ENCODE assay signal across 8 mouse cellular contexts in the genomic region with DNA sequence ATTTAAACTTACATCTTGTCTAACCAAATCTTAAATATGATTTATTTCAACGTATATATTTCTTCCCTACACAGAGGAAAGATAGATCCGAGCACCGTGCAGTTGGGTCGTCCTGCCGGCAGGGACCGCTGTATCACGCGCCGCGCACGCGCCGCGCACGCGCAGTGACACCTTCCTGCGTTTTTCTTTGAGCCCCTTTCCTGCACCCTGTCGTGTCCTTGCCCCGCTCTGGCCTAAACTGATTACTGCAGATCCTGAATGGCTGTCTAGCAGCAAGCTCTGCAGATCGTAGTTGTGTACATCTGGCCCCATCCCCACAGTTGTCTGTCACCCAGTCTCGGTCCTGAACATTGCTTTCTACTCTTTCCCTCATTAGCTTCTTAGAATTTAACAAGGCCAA. TPM values are rescaled to one million over a fixed set of nuclear protein-coding genes. Genes with fewer than 3 reads are reported as not detected.
A peak's percentile ranks its signal among the peaks of the same experiment; 100 is the strongest.
DNase-seq lines count a peak whose midpoint lies in the region; ATAC-seq lines count a peak whose summit lies in the region.

No protein-coding gene starts in this region.

- no peaks in the 10 kb centered on the region for H3K27me3 ChIP-seq in hindbrain, embryonic 16.5 days (replicated peaks; ENCODE audit: control insufficient read depth, insufficient read depth, low read length)
- no peaks in the 10 kb centered on the region for H3K27me3 ChIP-seq in megakaryocyte, embryonic 14.5 days (replicated peaks)

- peak overlapping the region; percentile 85 for H3K27ac ChIP-seq in hindbrain, embryonic 16.5 days (ENCODE audit: low read depth, low read length)

- peak; percentile 79 for DNase-seq in adipocyte (ENCODE audit: low spot score)
- peak; percentile 86 for DNase-seq in cerebellum, postnatal 36 days
- peak; percentile 78 for DNase-seq in gastrocnemius, adult 18-20 months (ENCODE audit: low spot score)
- DNase-seq in left cerebral cortex, postnatal 14 days (ENCODE audit: low spot score in 2 of 2) = peak; percentile 82 to 89
- DNase-seq in right cerebral cortex, adult 2 months (ENCODE audit: low spot score in 2 of 2) = peak; percentile 85 to 86
- peak; percentile 77 for DNase-seq in urinary bladder, postnatal 25 days (ENCODE audit: low spot score)

- peaks cover 6% of the 10 kb centered on the region; the same call in 1 of the 2 replicates for H3K36me3 ChIP-seq in hindbrain, embryonic 16.5 days (ENCODE audit: control insufficient read depth, insufficient read depth, low read length)
- peaks cover 11% of the 10 kb centered on the region for H3K36me3 ChIP-seq in megakaryocyte, embryonic 14.5 days (replicated peaks; ENCODE audit: low read length)

- peak overlapping the region; percentile 14 for H3K4me3 ChIP-seq in hindbrain, embryonic 16.5 days (ENCODE audit: low read length)
- peak overlapping the region; percentile 90 for H3K4me3 ChIP-seq in megakaryocyte, embryonic 14.5 days (replicated peaks)

- 6% methylated on average over 21 of the region's 21 CpGs for WGBS in hindbrain, embryonic 16.5 days

- H3K4me1 ChIP-seq in hindbrain, embryonic 16.5 days (ENCODE audit: control insufficient read depth, insufficient read depth, low read depth, low read length) = peaks cover 42% of the 10 kb centered on the region
- H3K4me1 ChIP-seq in megakaryocyte, embryonic 14.5 days = peaks cover 60% of the 10 kb centered on the region

- H3K9me3 ChIP-seq in hindbrain, embryonic 16.5 days (ENCODE audit: control insufficient read depth, low read length) = no peaks in the 10 kb centered on the region
- no peaks in the 10 kb centered on the region for H3K9me3 ChIP-seq in megakaryocyte, embryonic 14.5 days

- peak overlapping the region; percentile 63 for H3K9ac ChIP-seq in hindbrain, embryonic 16.5 days (ENCODE audit: low read depth, low read length)

- peak overlapping the region; percentile 55 for H3K4me2 ChIP-seq in hindbrain, embryonic 16.5 days (ENCODE audit: low read length)

- intact Hi-C loops in left cerebral cortex, postnatal 14 days (cut with DNase I) = no loop called here

- peak; percentile 12 for ATAC-seq in hindbrain, embryonic 16.5 days

RNA-seq across cellular contexts. Expression of gene Eef2, which starts 3.3 kb away (rescaled TPM):
- total RNA-seq in gastrocnemius, adult 18-20 months (2021) = 1,000 to 10,000 TPM; 1,320 to 1,335 TPM
- polyA plus RNA-seq in hindbrain, embryonic 16.5 days (2015; fragmentation: Nextera tagmentation; extraction: Ambion mirVana) = 525 and 551 TPM in 2 replicates
- total RNA-seq in left cerebral cortex, postnatal 14 days (2021) = 100 to 1,000 TPM; 936 to 941 TPM
- 439 and 1,295 TPM in 2 replicates for polyA plus RNA-seq in megakaryocyte, embryonic 14.5 days (2012; ENCODE audit: insufficient read depth, low replicate concordance)

RNA-seq across cellular contexts. Expression of gene Pias4, which starts 5.4 kb away (rescaled TPM):
- 10 to 100 TPM; 15.3 to 17.1 TPM for total RNA-seq in gastrocnemius, adult 18-20 months (2021)
- 47.1 and 56.9 TPM in 2 replicates for polyA plus RNA-seq in hindbrain, embryonic 16.5 days (2015; fragmentation: Nextera tagmentation; extraction: Ambion mirVana)
- 10 to 100 TPM; 23.7 to 29.9 TPM for total RNA-seq in left cerebral cortex, postnatal 14 days (2021)
- polyA plus RNA-seq in megakaryocyte, embryonic 14.5 days (2012; ENCODE audit: insufficient read depth, low replicate concordance) = 95.2 and 184 TPM in 2 replicates

RNA-seq across cellular contexts. Expression of gene Dapk3, which starts 9.7 kb away (rescaled TPM):
- 10 to 100 TPM; 25.5 to 28.4 TPM for total RNA-seq in gastrocnemius, adult 18-20 months (2021)
- polyA plus RNA-seq in hindbrain, embryonic 16.5 days (2015; fragmentation: Nextera tagmentation; extraction: Ambion mirVana) = 49.0 and 58.7 TPM in 2 replicates
- total RNA-seq in left cerebral cortex, postnatal 14 days (2021) = 10 to 100 TPM; 72.2 to 73.3 TPM
- 168 TPM in 2 replicates for polyA plus RNA-seq in megakaryocyte, embryonic 14.5 days (2012; ENCODE audit: insufficient read depth, low replicate concordance)

RNA-seq across cellular contexts. Expression of gene 4930442H23Rik, which starts 10.5 kb away (rescaled TPM):
- not detected for total RNA-seq in gastrocnemius, adult 18-20 months (2021)
- not detected in 2 replicates for polyA plus RNA-seq in hindbrain, embryonic 16.5 days (2015; fragmentation: Nextera tagmentation; extraction: Ambion mirVana)
- not detected for total RNA-seq in left cerebral cortex, postnatal 14 days (2021)
- not detected in 2 replicates for polyA plus RNA-seq in megakaryocyte, embryonic 14.5 days (2012; ENCODE audit: insufficient read depth, low replicate concordance)

RNA-seq across cellular contexts. Expression of gene Nmrk2, which starts 28.7 kb away (rescaled TPM):
- total RNA-seq in gastrocnemius, adult 18-20 months (2021) = 100 to 1,000 TPM in 1 of 2 experiments, 10 to 100 TPM in 1; 59.9 to 118 TPM
- polyA plus RNA-seq in hindbrain, embryonic 16.5 days (2015; fragmentation: Nextera tagmentation; extraction: Ambion mirVana) = 0.09 and 0.24 TPM in 2 replicates
- total RNA-seq in left cerebral cortex, postnatal 14 days (2021) = under 1 TPM in 1 of 2 experiments, not detected in 1; 0.17 TPM
- polyA plus RNA-seq in megakaryocyte, embryonic 14.5 days (2012; ENCODE audit: insufficient read depth, low replicate concordance) = not detected in 2 replicates

Comparison
In these comparisons a context has a peak if more than half of its experiments do, and no peak if none do; other contexts are left out.
1. Peak in every context shown above with its lines: DNase-seq, ATAC-seq, H3K4me3 ChIP-seq and H3K27ac ChIP-seq.